Mouse (Mus musculus) testis, adult 2 months (tissue): ENCODE results near the gene Nphs2.

Experiments
- CTCF ChIP-seq: fragments of 200-500 bp; IDR thresholded peaks from 2 replicates; pipeline ENCODE4 v1.5.1; 2012; ENCODE audit warnings: low read depth, mild to moderate bottlenecking, inconsistent platforms, low read length, moderate library complexity; ENCODE audit not compliant: control insufficient read depth, insufficient read depth, insufficient replicate concordance
- POLR2A ChIP-seq: fragments of 200-500 bp; IDR thresholded peaks from 2 replicates; pipeline ENCODE4 v1.6.1; 2012; ENCODE audit warnings: low read depth, mild to moderate bottlenecking, inconsistent platforms, low read length, moderate library complexity; ENCODE audit not compliant: control insufficient read depth

DNA sequence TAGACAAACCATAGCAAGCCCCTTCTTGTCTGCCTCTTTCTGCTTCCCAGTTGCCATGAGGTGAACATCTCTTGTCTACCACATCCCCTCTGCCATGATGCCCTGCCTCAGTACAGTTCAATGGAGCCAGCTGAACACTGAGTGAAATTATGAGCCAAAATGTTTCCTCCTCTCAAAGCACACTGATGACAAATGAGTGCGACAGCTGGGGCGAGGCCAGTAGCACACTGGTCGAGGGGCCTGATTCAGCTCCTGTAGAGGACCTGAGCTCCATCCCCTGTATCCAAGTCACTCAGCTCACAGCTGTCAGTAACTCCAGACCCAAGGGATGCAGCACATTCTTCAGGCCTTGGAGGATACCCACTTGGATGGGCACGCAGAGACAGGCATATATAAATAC is 35.1 kb downstream of the Nphs2 start:
- TF ChIP-seq CTCF (no peak), POLR2A (no peak)
